Mouse (Mus musculus): ENCODE measurements around the gene Ldb1.

- TF ChIP-seq CTCF (IDR thresholded peaks at IDR 0.05; ENCODE audit: borderline replicate concordance, control insufficient read depth, extremely low read depth, insufficient read depth, low read length, poor library complexity) (no peak), POLR2A (IDR thresholded peaks at IDR 0.05; ENCODE audit: control insufficient read depth, extremely low read depth, insufficient read depth, low read length, poor library complexity) (no peak)
These were observed 6.8 kb downstream of the Ldb1 start for GRCm38 (mm10) chr19:46037925-46038850.

Data from thymus, adult 2 months (tissue).